Mouse (Mus musculus) kidney, postnatal 0 days (tissue): ENCODE results near the gene Ago1. TPM values are rescaled to one million over a fixed set of nuclear protein-coding genes. Genes with fewer than 3 reads are reported as not detected.
A peak's percentile ranks its signal among the peaks of the same experiment; 100 is the strongest.

ENCODE experiments used
- ATAC-seq: fragments of 200-750 bp; cut with Nextera tagmentation; replicated peaks from 2 replicates; pipeline ENCODE4 v1.8.0; 2017; ENCODE audit warnings: low read depth, moderate number of reproducible peaks, moderate TSS enrichment, moderate library complexity; ENCODE audit not compliant: low FRiP score
- DNase-seq: peaks from one replicate; pipeline ENCODE4 v3.0.0-alpha.2; 2016; ENCODE audit warnings: low spot score
- H3K27ac ChIP-seq: fragments of 300-500 bp; sonication (generic); 2 replicates; pipeline ENCODE4 v1.5.1; 2014; ENCODE audit warnings: mild to moderate bottlenecking
- H3K27me3 ChIP-seq: fragments of 300-500 bp; sonication (generic); 2 replicates; pipeline ENCODE4 v1.6.1; 2014; ENCODE audit warnings: low read length, mixed read lengths; ENCODE audit not compliant: insufficient read depth
- H3K36me3 ChIP-seq: fragments of 300-500 bp; sonication (generic); 2 replicates; pipeline ENCODE4 v1.6.1; 2014; ENCODE audit warnings: low read length, mixed read lengths; ENCODE audit not compliant: insufficient read depth
- H3K4me1 ChIP-seq: fragments of 300-500 bp; sonication (generic); replicated peaks from 2 replicates; pipeline ENCODE4 v1.6.1; 2014; ENCODE audit warnings: antibody characterized with exemption, low read length, mixed read lengths; ENCODE audit not compliant: insufficient read depth
- H3K4me2 ChIP-seq: fragments of 300-500 bp; sonication (generic); 2 replicates; pipeline ENCODE4 v1.6.1; 2014; ENCODE audit warnings: mild to moderate bottlenecking, low read length, moderate library complexity, mixed read lengths
- H3K4me3 ChIP-seq: fragments of 300-500 bp; sonication (generic); replicated peaks from 2 replicates; pipeline ENCODE4 v1.5.1; 2014; ENCODE audit warnings: low read depth, low read length
- H3K9ac ChIP-seq: fragments of 300-500 bp; sonication (generic); 2 replicates; pipeline ENCODE4 v1.6.1; 2014; ENCODE audit warnings: low read depth, low read length
- H3K9me3 ChIP-seq: fragments of 300-500 bp; sonication (generic); replicated peaks from 2 replicates; pipeline ENCODE4 v1.6.1; 2016; ENCODE audit warnings: low read length, inconsistent platforms, mixed read lengths
- CTCF ChIP-seq: IDR thresholded peaks from 2 replicates; pipeline ENCODE4 v1.5.1; 2016; ENCODE audit warnings: antibody characterized with exemption, low read depth, mild to moderate bottlenecking, moderate library complexity
- WGBS: fragments of 180-500 bp; shearing (Covaris S2); extraction: QIAGEN DNeasy Blood & Tissue Kit; methylation state at CpG from one replicate; pipeline ENCODE4 v1.1.7; 2014; 5-methylcytosine and 5-hydroxymethylcytosine counted together
- polyA plus RNA-seq: library from polyadenylated mRNA; unstranded; fragments of >200 nt; fragmentation: Nextera tagmentation; extraction: Ambion mirVana; gene quantifications from 2 replicates; pipeline ENCODE4 v1.2.1, GENCODE M21; 2015

The Ago1 gene
- polyA plus RNA-seq, 1 experiment from 2014 or later, result 4.4 TPM

DNA sequence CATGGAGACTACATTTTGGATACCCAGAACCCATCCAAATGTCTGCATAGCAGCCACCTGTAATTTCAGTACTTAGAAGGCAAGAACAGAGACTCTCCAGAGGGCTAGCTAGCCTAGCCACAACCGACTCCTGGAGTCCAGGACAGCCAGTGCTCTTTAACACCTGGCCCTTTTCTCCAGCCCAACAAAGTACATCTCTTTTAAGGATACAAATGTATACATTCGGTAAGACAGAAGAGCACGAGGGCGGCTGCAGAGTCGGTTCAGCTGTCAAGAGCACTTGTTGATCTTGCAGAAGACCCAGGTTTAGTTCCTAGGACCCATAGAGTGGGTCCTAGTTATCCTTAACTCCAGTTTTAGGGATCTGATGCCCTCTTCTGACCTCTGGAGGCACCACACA, 13.1 kb upstream of the Ago1 start:
- H3K4me2 ChIP-seq, result no peak overlapping the region
- TF ChIP-seq CTCF, result no peak
- H3K9me3 ChIP-seq, result no peaks in the 10 kb centered on the region
- H3K27me3 ChIP-seq, result no peaks in the 10 kb centered on the region
- H3K4me1 ChIP-seq, result no peaks in the 10 kb centered on the region
- no peak overlapping the region for H3K27ac ChIP-seq
- no peak for DNase-seq
- no peak for ATAC-seq
- H3K36me3 ChIP-seq, result no peaks in the 10 kb centered on the region
- H3K9ac ChIP-seq, result no peak overlapping the region
- 90% methylated on average over 5 of the region's 5 CpGs for WGBS
- H3K4me3 ChIP-seq, result no peak overlapping the region

DNA sequence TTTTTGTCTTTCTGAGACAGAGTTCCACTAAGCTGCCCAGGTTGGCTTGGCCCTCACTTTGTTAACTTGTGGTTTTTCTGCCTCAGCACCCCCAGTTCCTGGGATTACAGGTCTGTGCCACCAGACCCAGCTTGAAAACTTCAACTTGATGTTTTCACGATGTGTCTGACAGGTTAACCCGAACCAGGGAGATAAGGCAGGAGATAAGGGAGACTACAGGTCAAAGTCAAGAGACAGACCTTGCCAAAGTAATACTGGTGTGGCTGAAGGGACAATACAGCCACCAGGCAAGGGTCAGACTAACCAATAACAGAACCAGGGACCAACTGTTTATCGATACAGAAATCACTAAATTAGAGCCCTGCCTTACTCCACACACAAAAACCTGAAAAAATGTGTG, 11.9 kb upstream of the Ago1 start:
- H3K9me3 ChIP-seq, result no peaks in the 10 kb centered on the region
- no peak overlapping the region for H3K27ac ChIP-seq
- no peaks in the 10 kb centered on the region for H3K27me3 ChIP-seq
- TF ChIP-seq CTCF, result no peak
- ATAC-seq (no peak), DNase-seq (no peak)
- H3K4me1 ChIP-seq, result no peaks in the 10 kb centered on the region
- no peak overlapping the region for H3K4me3 ChIP-seq
- no peak overlapping the region for H3K4me2 ChIP-seq
- no peaks in the 10 kb centered on the region for H3K36me3 ChIP-seq
- H3K9ac ChIP-seq, result no peak overlapping the region
- 43% methylated on average over 3 of the region's 3 CpGs for WGBS

DNA sequence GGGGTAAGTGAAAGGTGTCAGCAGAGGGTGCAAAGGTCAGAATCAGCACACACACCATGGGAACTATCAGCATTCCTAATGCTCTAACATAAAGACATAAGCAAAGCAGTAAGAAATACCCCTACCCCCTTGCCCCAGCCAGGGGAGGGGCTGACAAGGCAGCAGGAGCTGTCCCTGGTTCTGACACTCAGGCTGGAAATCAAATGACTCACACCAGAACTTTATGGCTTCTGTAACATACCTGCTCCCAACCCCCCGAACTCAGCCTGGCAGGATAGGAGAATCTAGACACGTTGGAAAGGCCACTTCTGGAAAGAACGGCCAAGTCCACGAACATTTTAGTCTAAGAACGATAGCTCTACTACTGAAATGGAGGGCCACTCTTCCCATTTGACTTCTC, 4.6 kb upstream of the Ago1 start:
- Histone ChIP-seq H3K4me1 (0 out of 2 replicates have a peak, but pooled peaks cover 4% of the 10 kb centered on the region), H3K27ac (no peak overlapping the region), H3K36me3 (no peaks in the 10 kb centered on the region), H3K9ac (no peak overlapping the region), H3K4me2 (no peak overlapping the region), H3K9me3 (no peaks in the 10 kb centered on the region), H3K4me3 (no peak overlapping the region), H3K27me3 (no peaks in the 10 kb centered on the region)
- 43% methylated on average over 5 of the region's 5 CpGs for WGBS
- ATAC-seq (no peak), DNase-seq (peak; percentile 15)
- TF ChIP-seq CTCF, result no peak

DNA sequence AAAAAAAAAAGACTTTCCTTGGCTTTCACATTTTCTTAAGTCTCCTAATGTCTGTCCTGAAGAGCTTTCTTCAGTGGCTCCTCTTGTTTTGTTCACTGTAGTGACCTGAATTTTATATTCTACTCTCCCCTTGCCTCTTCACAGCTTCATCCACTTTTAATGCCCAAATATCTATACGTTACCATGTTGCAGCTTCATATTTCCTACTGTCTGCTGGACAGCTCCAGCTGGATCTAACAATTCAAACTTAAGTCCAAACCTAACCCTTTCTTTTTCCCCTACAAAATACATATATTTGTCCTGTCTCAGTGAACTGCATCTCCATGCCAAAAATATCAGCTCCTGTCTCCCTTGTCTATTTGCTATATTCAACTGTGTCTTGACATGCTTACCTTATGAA, 951 bp upstream of the Ago1 start:
- H3K4me1 ChIP-seq, result peaks cover 20% of the 10 kb centered on the region
- no peak for DNase-seq
- WGBS, result 51% methylated on average over 1 of the region's 1 CpGs
- H3K9me3 ChIP-seq, result no peaks in the 10 kb centered on the region
- H3K27ac ChIP-seq, result no peak overlapping the region
- no peak for ATAC-seq
- no peaks in the 10 kb centered on the region for H3K36me3 ChIP-seq
- TF ChIP-seq CTCF, result no peak
- H3K9ac ChIP-seq, result no peak overlapping the region
- H3K4me3 ChIP-seq, result no peak overlapping the region
- no peak overlapping the region for H3K4me2 ChIP-seq
- no peaks in the 10 kb centered on the region for H3K27me3 ChIP-seq

DNA sequence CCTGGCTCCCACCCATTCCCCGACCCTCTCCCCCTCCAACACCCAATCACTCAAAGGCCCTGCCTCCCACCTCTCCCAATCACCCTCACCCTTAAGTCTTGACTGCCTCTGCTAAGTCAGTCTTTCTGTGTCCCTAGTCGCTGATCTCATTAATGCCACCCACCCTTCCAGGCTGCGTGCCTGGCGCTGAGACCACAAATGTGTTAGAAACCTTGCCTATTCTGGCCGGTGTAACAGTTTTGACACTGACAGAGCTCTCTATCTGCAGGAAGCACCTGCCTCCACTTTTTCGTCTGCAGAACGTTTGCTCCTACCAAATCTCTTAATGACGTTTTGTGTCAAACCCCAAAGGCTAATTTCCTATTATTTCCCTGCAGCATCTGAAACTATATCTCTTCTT, 542 bp upstream of the Ago1 start:
- ATAC-seq (no peak), DNase-seq (no peak)
- H3K4me3 ChIP-seq, result peak overlapping the region; percentile 89
- no peak overlapping the region for H3K27ac ChIP-seq
- H3K4me1 ChIP-seq, result peaks cover 20% of the 10 kb centered on the region
- H3K9me3 ChIP-seq, result no peaks in the 10 kb centered on the region
- TF ChIP-seq CTCF, result no peak
- H3K9ac ChIP-seq, result no peak overlapping the region
- peak overlapping the region; percentile 81 for H3K4me2 ChIP-seq
- H3K36me3 ChIP-seq, result no peaks in the 10 kb centered on the region
- H3K27me3 ChIP-seq, result no peaks in the 10 kb centered on the region
- 6% methylated on average over 8 of the region's 8 CpGs for WGBS

DNA sequence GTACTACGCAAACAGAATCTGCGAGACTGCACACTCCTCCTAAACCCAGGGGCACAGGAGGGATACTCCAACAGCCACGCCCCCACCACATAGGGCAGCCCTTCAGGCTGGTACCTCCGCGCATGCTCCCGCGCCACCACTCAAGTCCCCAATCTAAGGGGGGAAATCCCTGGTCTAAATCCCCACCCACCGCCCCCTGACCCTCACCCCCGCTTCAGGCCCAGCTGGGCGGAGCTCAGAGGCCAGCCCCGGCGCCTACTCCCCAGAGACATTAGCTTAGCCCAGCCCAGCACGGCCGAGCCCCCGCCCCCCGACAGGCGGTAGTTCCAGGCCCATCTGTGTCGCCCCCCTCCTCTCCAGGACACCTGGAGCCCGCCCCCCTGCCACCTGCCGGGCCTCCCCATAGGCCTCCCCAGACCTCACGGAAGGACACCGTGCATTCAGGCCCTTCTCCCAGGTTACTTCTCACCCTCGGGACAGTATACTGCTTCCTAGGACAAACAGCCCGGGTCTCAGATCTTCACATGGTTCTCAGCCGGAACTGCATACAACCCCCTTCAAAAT, 580 bp downstream of the Ago1 start:
- peak overlapping the region; percentile 87 for H3K9ac ChIP-seq
- ATAC-seq (peak; percentile 78), DNase-seq (peak; percentile 76)
- H3K4me1 ChIP-seq, result peaks cover 20% of the 10 kb centered on the region
- no peak for TF ChIP-seq CTCF
- H3K4me2 ChIP-seq, result peak overlapping the region; percentile 81
- H3K27ac ChIP-seq, result peak overlapping the region; percentile 88
- no peaks in the 10 kb centered on the region for H3K9me3 ChIP-seq
- 1% methylated on average over 24 of the region's 25 CpGs for WGBS
- peak overlapping the region; percentile 89 for H3K4me3 ChIP-seq
- no peaks in the 10 kb centered on the region for H3K27me3 ChIP-seq
- no peaks in the 10 kb centered on the region for H3K36me3 ChIP-seq

DNA sequence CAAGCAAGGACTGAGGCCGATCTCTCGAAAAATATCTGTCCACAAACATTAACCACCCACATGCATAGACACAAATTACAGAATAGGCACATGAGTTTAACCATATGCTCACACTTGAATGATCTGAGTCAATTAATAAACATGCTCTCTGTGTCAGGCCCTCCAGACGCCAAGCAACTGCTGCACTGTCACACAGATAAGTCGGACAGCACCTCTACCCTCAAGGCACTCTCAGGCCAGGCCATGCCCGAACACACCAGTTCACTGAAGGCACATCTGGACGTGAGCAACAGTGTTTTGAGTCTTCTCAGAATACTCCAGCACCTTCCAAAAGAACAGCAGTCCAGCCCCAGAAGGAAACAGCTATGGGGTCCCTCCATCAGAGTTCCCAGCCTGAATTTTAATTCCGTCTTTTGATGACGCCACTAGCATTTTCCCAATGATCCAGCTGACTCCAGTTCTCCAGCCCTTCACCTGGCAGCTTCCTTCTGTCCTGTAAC, 2.1 kb downstream of the Ago1 start:
- Histone ChIP-seq H3K9me3 (no peaks in the 10 kb centered on the region), H3K27me3 (no peaks in the 10 kb centered on the region), H3K4me3 (no peak overlapping the region), H3K4me1 (peaks cover 20% of the 10 kb centered on the region), H3K4me2 (peak overlapping the region; percentile 25; the same call in 1 of the 2 replicates), H3K9ac (no peak overlapping the region), H3K36me3 (no peaks in the 10 kb centered on the region), H3K27ac (no peak overlapping the region)
- DNase-seq (no peak), ATAC-seq (no peak)
- TF ChIP-seq CTCF, result no peak
- WGBS, result 34% methylated on average over 8 of the region's 8 CpGs
